Mouse (Mus musculus): ENCODE results near the gene Atp8b2. TPM values are rescaled to one million over a fixed set of nuclear protein-coding genes. Genes with fewer than 3 reads are reported as not detected.

The Atp8b2 gene
- polyA plus RNA-seq, 1 experiment: 112 TPM

DNA sequence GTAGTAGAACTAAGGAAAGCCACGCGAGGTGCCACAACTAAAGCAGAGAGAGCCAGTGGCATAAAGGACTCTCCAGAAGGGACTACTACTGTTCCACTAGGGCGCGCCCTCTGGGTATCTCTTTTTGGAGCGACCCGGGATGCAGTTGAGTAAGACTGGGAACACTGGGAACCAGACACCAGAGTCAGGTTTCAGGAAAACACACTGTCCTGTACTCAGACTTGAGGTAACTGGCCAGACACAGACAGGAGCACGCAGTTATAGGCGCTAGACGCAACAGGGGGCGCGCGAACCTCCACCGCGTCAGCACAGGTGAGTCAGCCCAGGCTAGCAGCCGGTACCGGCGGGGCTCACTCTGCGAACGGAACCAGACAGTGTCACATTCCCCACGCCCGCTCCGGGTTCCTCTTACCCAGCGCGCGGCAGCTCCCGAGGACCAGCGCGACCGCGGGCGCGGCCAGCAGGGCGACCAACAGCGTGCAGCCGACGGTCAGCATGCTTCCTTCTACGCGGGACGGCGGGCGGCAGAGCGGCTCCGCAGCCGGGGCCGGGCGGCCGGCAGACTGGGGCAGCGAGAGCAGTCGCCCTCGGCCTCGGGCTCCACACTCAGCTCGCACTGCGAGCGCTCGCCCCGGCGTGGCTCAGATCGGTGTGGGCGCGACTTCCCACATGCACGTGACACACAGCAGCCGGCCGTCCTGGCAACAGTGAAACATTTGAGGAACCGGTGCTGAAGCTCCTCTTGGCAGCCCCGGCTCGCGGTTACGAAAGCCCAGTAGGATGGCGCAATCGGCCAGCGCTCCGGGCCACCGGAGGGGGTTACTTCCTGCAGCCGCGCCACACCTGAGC lies 50.5 kb downstream of the Atp8b2 start, which contains the start of gene Il6ra:
TSS of gene Il6ra (minus strand) at position 654 of the 849 bp plus-strand sequence.
- Histone ChIP-seq H3K4me1 (ENCODE audit: control insufficient read depth, insufficient read depth, low read length) (no peaks in the 10 kb centered on the region), H3K4me3 (ENCODE audit: insufficient read depth, low read length) (peak within 1 kb of the TSS; percentile 31), H3K27ac (ENCODE audit: insufficient read depth, low read length) (peak within 1 kb of the TSS; percentile 54)
- no peak for TF ChIP-seq CTCF (IDR thresholded peaks at IDR 0.05; ENCODE audit: extremely low read depth, insufficient read depth, low read length)
- no peak for TF ChIP-seq POLR2A (IDR thresholded peaks at IDR 0.05; ENCODE audit: extremely low read depth, insufficient read depth, low read length)

DNA sequence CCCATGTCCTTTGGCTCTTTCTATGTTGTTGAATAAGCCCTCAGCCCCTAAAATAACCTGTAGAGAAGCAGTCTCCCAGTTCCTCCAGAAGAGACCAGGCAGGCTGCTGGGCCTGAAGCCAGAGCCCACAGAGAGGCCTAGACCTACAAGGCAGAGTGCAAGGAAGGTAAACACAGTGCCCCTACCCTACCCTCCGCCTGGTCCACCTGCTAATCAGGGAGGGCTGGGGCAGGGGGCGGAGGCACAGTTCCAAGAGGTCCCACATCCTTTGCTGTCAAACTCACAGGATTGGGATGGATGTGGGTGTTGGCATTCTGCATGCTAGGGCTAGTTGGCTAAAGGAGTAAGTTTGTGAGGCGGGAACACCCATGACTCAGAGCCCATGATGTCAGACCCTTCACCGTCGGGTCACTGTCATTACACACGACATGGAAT lies 51.2 kb downstream of the Atp8b2 start:
- TF ChIP-seq POLR2A (IDR thresholded peaks at IDR 0.05; ENCODE audit: extremely low read depth, insufficient read depth, low read length) (no peak), CTCF (IDR thresholded peaks at IDR 0.05; ENCODE audit: extremely low read depth, insufficient read depth, low read length) (no peak)
- Histone ChIP-seq H3K4me3 (ENCODE audit: insufficient read depth, low read length) (peak overlapping the region; percentile 31), H3K27ac (ENCODE audit: insufficient read depth, low read length) (no peak overlapping the region), H3K4me1 (ENCODE audit: control insufficient read depth, insufficient read depth, low read length) (no peaks in the 10 kb centered on the region)

DNA sequence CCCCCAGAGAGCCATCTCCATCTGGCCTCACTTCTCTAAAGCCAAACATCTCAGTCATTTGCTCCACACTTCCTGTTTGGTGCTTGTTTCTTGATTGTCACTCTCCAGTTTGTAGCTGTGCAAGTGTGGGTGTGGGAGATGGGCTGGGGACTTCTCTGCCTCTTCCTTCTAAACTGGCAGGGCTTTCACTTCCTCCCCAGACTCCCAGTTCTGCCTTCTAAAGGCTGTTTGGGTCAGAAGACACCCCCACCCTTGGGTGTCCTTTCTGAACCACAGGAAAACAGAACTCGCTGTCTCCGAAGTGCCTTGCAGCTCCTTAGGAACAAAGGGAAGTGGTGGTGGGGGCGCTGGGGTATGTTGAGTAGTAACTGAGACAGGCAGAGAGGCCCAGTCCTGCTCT lies 52.1 kb downstream of the Atp8b2 start:
- H3K27ac ChIP-seq (ENCODE audit: insufficient read depth, low read length): no peak overlapping the region
- TF ChIP-seq CTCF (IDR thresholded peaks at IDR 0.05; ENCODE audit: extremely low read depth, insufficient read depth, low read length) (no peak), POLR2A (IDR thresholded peaks at IDR 0.05; ENCODE audit: extremely low read depth, insufficient read depth, low read length) (no peak)
- no peaks in the 10 kb centered on the region for H3K4me1 ChIP-seq (ENCODE audit: control insufficient read depth, insufficient read depth, low read length)
- no peak overlapping the region for H3K4me3 ChIP-seq (ENCODE audit: insufficient read depth, low read length)

DNA sequence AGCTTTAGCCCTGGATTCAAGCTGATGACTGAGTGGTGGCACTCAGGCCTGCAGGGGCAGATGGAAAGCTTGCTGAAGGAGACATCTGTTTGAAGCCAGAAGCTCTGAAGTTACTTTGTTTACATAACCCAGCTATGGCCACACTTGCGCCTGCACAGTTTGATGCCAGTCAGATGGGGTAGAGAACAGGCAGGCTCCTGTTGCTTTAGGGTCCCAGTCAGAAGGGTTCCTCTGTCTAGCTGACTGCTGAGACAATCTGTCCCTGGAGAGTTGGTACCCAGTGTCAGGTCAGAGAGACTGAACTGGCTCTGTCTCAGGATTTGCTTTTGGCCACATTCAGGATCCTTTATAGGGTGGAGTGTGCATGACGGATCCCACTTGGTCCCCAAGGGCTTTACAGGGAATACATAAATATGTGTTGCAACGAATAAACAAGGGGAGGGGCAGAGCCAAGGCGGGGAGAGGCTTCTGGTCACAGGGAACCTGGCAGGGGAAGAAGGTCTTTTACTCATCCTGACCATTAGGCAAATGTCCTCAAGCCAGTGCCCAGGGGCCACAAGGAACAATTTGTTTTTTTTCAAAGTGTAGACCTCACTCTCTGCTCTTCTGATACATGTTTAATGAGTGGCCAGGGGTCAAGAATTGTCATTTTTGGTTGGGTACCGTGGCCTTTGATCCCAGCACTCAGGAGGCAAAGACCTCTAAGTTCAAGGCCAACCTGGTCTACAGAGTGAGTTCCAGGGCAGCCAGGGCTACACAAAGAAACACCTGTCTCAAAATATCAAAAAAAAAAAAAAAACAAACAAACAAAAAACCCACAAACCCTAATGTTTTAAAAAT lies 53.4 kb downstream of the Atp8b2 start:
- H3K4me3 ChIP-seq (ENCODE audit: insufficient read depth, low read length): no peak overlapping the region
- TF ChIP-seq CTCF (IDR thresholded peaks at IDR 0.05; ENCODE audit: extremely low read depth, insufficient read depth, low read length) (no peak), POLR2A (IDR thresholded peaks at IDR 0.05; ENCODE audit: extremely low read depth, insufficient read depth, low read length) (no peak)
- H3K4me1 ChIP-seq (ENCODE audit: control insufficient read depth, insufficient read depth, low read length): no peaks in the 10 kb centered on the region
- H3K27ac ChIP-seq (ENCODE audit: insufficient read depth, low read length): no peak overlapping the region

GRCm38 (mm10) chr3:89908836-89909235 lies 54.5 kb downstream of the Atp8b2 start:
- H3K4me1 ChIP-seq (ENCODE audit: control insufficient read depth, insufficient read depth, low read length): no peaks in the 10 kb centered on the region
- H3K4me3 ChIP-seq (ENCODE audit: insufficient read depth, low read length): no peak overlapping the region
- H3K27ac ChIP-seq (ENCODE audit: insufficient read depth, low read length): no peak overlapping the region
- TF ChIP-seq CTCF (IDR thresholded peaks at IDR 0.05; ENCODE audit: extremely low read depth, insufficient read depth, low read length) (no peak), POLR2A (IDR thresholded peaks at IDR 0.05; ENCODE audit: extremely low read depth, insufficient read depth, low read length) (no peak)

DNA sequence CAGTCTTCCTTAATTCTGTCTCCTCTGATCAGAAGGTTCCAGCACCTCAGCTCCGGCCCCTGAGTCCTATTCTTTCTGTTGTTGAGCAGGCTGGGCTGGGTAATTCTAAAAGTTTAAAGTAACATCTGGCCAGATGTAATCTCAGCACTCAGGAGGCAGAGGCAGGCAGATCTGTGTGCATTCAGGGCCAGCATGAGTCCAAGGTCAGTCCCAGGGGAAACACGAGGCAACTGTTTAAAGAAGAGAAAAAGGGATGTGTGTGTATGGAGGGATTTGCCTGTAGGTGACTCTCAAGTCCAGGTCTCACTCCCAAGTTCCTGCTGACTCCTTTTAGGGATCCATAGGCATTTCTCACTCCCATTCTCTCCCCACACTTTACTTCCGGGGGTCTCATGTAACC lies 55.5 kb downstream of the Atp8b2 start:
- H3K4me1 ChIP-seq (ENCODE audit: control insufficient read depth, insufficient read depth, low read length): no peaks in the 10 kb centered on the region
- no peak overlapping the region for H3K27ac ChIP-seq (ENCODE audit: insufficient read depth, low read length)
- H3K4me3 ChIP-seq (ENCODE audit: insufficient read depth, low read length): no peak overlapping the region
- TF ChIP-seq POLR2A (IDR thresholded peaks at IDR 0.05; ENCODE audit: extremely low read depth, insufficient read depth, low read length) (no peak), CTCF (IDR thresholded peaks at IDR 0.05; ENCODE audit: extremely low read depth, insufficient read depth, low read length) (no peak)

- Histone ChIP-seq H3K4me3 (ENCODE audit: insufficient read depth, low read length) (no peak overlapping the region), H3K27ac (ENCODE audit: insufficient read depth, low read length) (no peak overlapping the region), H3K4me1 (ENCODE audit: control insufficient read depth, insufficient read depth, low read length) (no peaks in the 10 kb centered on the region)
- no peak for TF ChIP-seq POLR2A (IDR thresholded peaks at IDR 0.05; ENCODE audit: extremely low read depth, insufficient read depth, low read length)
These were observed 63.8 kb downstream of the Atp8b2 start for GRCm38 (mm10) chr3:89899511-89899908.

DNA sequence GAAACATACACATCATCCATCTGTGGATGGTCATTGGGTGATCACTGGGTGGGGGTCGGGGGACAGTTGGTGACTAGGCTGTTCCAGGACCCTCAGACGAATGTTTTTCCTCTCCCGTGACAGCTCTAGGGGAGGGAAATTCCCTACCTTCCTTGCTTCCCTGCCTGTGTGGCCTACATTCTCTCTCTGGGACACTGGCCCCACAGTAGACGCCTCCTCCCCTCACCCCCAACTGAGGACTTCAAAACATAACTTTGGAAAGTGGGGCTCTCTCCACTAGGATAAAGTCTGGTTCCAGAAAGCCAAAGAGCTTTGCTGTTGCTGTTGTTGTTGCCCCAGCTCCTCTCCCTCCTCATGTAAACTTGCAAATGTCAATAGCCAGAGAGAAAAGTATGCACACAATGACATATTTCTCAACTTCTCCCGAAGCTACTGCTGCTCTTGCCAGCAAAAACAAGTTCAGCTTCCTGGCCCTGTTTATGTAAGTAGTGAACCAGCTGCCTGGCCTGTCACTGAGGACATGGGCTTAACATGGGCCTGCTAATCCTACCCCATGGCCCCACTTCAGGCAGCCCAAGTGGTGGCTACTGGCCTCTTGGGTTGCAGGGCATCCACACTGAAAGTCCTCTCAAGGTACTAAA lies 64.3 kb downstream of the Atp8b2 start:
- no peak for TF ChIP-seq POLR2A (IDR thresholded peaks at IDR 0.05; ENCODE audit: extremely low read depth, insufficient read depth, low read length)
- no peak for TF ChIP-seq CTCF (IDR thresholded peaks at IDR 0.05; ENCODE audit: extremely low read depth, insufficient read depth, low read length)
- Histone ChIP-seq H3K4me3 (ENCODE audit: insufficient read depth, low read length) (no peak overlapping the region), H3K4me1 (ENCODE audit: control insufficient read depth, insufficient read depth, low read length) (no peaks in the 10 kb centered on the region), H3K27ac (ENCODE audit: insufficient read depth, low read length) (no peak overlapping the region)

DNA sequence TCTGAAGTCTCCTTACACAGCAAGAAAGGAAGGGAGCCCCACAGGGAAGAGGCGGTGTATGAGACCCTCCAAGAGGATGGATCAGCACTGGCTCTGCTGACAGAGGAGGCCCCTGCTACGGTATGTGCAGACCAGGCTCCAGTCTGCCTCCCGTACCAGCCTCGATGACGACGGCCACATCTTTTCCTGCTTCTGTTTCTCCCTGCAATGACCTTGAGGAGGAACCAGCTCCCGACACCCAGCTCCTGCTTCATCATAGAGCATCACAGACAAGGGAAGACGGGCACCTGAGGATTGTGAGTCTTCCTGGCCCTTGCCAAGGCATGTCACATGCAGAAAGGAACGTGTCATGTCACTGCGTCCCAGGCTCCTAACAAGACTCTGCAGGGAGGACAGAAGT lies 65.3 kb downstream of the Atp8b2 start:
- Histone ChIP-seq H3K4me3 (ENCODE audit: insufficient read depth, low read length) (no peak overlapping the region), H3K27ac (ENCODE audit: insufficient read depth, low read length) (no peak overlapping the region), H3K4me1 (ENCODE audit: control insufficient read depth, insufficient read depth, low read length) (no peaks in the 10 kb centered on the region)
- TF ChIP-seq POLR2A (IDR thresholded peaks at IDR 0.05; ENCODE audit: extremely low read depth, insufficient read depth, low read length) (no peak), CTCF (IDR thresholded peaks at IDR 0.05; ENCODE audit: extremely low read depth, insufficient read depth, low read length) (no peak)

Measured in cortical plate, adult 2 months (tissue).